Mouse (Mus musculus) layer of hippocampus, adult 9-11 months (tissue): ENCODE results near the gene Ubxn2a.

Experiments used
- DNase-seq: peaks from one replicate; pipeline ENCODE4 v3.0.0; 2022

Gene Ubxn2a

GRCm38 (mm10) chr12:4878296-4878783 is 29.2 kb downstream of the Ubxn2a start:
- DNase-seq: no peak

GRCm38 (mm10) chr12:4875623-4876022 is 31.9 kb downstream of the Ubxn2a start:
- DNase-seq: no peak

GRCm38 (mm10) chr12:4874161-4874927 is 33.2 kb downstream of the Ubxn2a start, which contains the start of gene Mfsd2b:
TSS of gene Mfsd2b (minus strand) at chr12:4874359.
- DNase-seq: peak; percentile 23

- DNase-seq: no peak
Measured at GRCm38 (mm10) chr12:4873531-4873930, 34.0 kb downstream of the Ubxn2a start.

- no peak for DNase-seq
Measured at GRCm38 (mm10) chr12:4872983-4873477, 34.5 kb downstream of the Ubxn2a start.

- DNase-seq: no peak
Measured at GRCm38 (mm10) chr12:4872273-4872672, 35.2 kb downstream of the Ubxn2a start.

- no peak for DNase-seq
Measured at GRCm38 (mm10) chr12:4871260-4871659, 36.2 kb downstream of the Ubxn2a start.

- no peak for DNase-seq
Measured at GRCm38 (mm10) chr12:4868924-4869323, 38.6 kb downstream of the Ubxn2a start.

GRCm38 (mm10) chr12:4864338-4864690 is 43.2 kb downstream of the Ubxn2a start:
- peak; percentile 66 for DNase-seq

GRCm38 (mm10) chr12:4863654-4864337 is 43.7 kb downstream of the Ubxn2a start:
- DNase-seq: no peak

GRCm38 (mm10) chr12:4862672-4863071 is 44.8 kb downstream of the Ubxn2a start:
- DNase-seq: no peak

- no peak for DNase-seq
Measured at GRCm38 (mm10) chr12:4859241-4859914, 48.1 kb downstream of the Ubxn2a start.

GRCm38 (mm10) chr12:4856834-4857233 is 50.7 kb downstream of the Ubxn2a start:
- DNase-seq: no peak

GRCm38 (mm10) chr12:4856160-4856559 is 51.3 kb downstream of the Ubxn2a start:
- DNase-seq: no peak

- no peak for DNase-seq
Measured at GRCm38 (mm10) chr12:4843741-4844140, 63.8 kb downstream of the Ubxn2a start.

GRCm38 (mm10) chr12:4842890-4843597 is 64.5 kb downstream of the Ubxn2a start, which contains the start of gene Wdcp:
TSS of gene Wdcp (plus strand) at chr12:4843303.
- peak; percentile 95 for DNase-seq

GRCm38 (mm10) chr12:4842456-4842855 is 65.0 kb downstream of the Ubxn2a start:
- DNase-seq: no peak

- peak; percentile 39 for DNase-seq
Measured at GRCm38 (mm10) chr12:4841392-4841887, 66.1 kb downstream of the Ubxn2a start, which contains the start of gene Fkbp1b. TSS of gene Fkbp1b (minus strand) at chr12:4841591.

- DNase-seq: peak; percentile 26
Measured at GRCm38 (mm10) chr12:4840741-4841140, 66.8 kb downstream of the Ubxn2a start.

- DNase-seq: no peak
Measured at GRCm38 (mm10) chr12:4840010-4840409, 67.5 kb downstream of the Ubxn2a start.

GRCm38 (mm10) chr12:4836959-4837358 is 70.5 kb downstream of the Ubxn2a start:
- no peak for DNase-seq
